Mouse (Mus musculus) CH12.LX (cell line): Measurements from ENCODE around the gene Tbc1d2.

Experiments used
- PAX5 ChIP-seq: IDR thresholded peaks from 2 replicates; pipeline ENCODE4 v1.6.1; 2012; ENCODE audit warnings: low read length, inconsistent platforms, mixed read lengths
- POLR2A ChIP-seq: IDR thresholded peaks from 2 replicates; pipeline ENCODE4 v1.6.1; 2011; ENCODE audit warnings: low read depth, mild to moderate bottlenecking, improper control_type of control experiment, low read length

GRCm38 (mm10) chr4:46688213-46688832 lies 38.3 kb upstream of the Tbc1d2 start:
- TF ChIP-seq POLR2A (no peak), PAX5 (no peak)
